Mouse (Mus musculus): ENCODE results near the gene Prkab2.

The Prkab2 gene

DNA sequence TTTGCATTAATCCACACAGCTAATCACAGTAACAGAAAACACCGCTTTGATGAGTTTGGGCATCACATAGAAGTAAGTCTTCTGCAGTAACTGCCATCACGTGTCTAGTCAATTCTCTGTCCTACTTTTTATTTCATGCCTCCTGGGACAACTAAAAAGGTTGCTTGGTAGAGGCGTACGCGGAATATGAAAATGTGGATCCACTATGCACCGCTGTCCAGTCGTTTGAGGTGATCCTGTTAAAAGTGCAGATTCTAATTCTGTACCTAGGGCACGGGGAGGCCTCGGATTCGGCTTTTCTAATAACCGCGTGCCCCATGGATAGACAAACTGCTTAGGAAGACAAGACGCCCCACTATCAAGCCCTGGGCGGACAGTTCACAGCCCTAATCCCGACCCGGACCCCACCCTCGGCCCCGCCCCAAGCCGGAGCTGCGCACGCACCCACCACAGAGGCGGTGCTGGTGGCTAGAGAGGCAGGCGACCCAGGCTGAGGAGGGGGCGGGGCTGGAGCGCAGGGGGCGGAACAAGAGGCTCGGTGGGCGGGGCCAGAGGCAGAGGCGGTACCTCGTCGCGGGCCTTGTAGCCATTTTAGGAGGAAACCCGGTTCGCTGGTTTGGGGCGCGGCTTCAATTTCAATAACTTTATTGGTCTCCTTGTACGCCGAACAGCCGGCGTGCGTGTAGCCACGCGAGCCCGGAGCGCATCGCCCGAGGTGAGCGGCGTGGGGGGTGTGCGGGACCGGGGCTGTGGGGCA lies at the start of gene Prkab2:
Prkab2 (plus strand) TSS at position 539 of the 757 bp plus-strand sequence.
- DNase-seq (ENCODE audit: low read depth in 1 of 2, low spot score in 2 of 2), result peak; percentile 94 to 96

DNA sequence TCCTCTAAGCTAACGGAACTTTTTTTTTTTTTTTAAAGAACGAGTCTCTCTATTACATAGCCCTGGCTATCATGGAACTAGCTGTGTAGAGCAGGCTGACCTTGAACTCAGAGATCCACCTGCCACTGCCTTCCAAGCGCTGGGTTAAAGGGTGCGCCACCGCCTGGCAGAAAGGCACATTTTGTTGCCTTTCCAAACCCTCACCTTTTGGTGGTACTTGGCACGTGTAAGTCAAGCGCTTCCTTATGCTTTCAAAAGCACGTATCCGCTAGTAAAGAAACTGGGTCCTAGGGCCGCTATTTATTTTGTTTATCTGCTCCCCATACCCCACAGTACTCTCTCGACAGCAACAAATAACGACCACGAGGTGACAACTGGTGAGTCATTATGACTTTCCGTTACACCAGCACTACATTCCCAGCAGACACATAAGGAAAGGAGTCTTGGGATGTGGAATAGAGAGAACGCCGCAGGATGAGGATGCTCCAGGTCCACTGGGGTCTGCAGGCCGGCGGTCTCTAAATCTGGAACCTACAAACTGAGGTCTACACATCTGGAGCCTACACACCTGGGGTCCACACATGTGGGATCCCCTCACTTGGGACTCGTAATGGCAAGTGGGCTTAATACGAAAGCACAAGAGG lies 48.7 kb upstream of the Prkab2 start:
- DNase-seq (ENCODE audit: low read depth in 1 of 2, low spot score in 2 of 2), result peak in 1 of 2 experiments; percentile 9

DNA sequence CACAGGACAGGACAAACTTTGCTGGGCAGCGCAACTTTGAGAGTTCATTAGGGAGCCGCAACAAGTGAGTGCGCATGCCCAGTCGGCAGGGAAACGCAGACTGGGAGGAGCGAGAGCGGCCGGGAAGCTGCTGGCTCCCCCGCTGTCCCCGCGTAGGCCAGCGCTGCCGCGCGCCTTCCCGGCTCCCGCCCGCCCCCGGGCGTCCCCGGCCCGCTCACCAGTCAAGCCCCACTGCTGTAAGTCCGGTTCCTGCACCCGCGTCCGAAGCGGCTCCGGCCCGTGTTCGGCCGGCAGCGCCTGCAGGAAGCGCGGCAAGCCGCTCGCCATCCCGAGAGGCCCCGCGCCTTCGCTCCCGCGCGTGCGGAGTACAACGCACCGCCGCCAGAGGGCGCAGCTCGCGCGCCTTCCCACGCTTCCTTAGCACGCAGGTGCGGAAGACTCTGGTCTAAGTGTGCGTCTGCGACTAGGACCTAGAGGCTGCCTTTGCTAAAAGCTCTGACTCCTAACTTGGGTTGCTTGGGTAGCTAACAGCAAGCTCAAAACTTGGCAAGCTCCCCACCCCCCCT lies 48.1 kb upstream of the Prkab2 start, which contains the start of gene Chd1l:
Chd1l (minus strand) TSS at position 359 of the 566 bp plus-strand sequence.
- peak; percentile 66 to 85 for DNase-seq (ENCODE audit: low read depth in 1 of 2, low spot score in 2 of 2)

DNA sequence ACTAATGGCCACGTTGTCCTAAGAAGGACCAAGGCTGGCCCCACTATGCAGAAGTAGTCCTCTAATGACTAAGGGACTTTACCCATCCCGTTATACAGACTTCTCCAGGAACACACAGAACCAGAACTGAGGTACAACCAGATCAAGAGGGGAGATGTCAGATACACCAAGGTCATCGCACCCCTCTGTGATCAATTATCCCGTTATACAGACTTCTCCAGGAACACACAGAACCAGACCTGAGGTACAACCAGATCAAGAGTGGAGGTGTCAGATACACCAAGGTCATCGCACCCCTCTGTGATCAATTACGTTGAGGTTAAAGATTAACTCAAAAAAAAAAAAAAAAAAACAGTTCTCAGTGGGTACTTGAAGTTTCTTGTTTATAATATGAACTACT lies 47.0 kb upstream of the Prkab2 start:
- no peak for DNase-seq (ENCODE audit: low read depth in 1 of 2, low spot score in 2 of 2)

DNA sequence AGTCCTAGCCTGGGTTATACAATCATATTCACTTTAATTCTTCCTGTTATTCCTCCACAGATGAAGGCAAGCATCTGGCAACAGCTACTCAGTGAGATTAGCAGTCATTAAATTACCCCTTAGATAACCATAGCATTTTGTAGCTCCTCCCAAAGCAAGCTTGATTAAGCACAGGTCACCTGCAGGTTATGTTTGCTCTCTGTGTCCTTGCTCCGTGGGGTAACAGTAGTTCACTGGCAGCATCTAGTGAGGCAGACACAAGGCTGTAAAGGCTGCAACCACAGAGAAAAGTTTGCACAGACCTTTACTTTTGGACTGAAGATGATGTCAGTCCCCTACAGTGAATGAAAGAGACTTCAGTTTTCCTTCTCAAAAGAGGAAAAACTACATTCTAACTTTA lies 42.8 kb upstream of the Prkab2 start:
- no peak for DNase-seq (ENCODE audit: low read depth in 1 of 2, low spot score in 2 of 2)

DNA sequence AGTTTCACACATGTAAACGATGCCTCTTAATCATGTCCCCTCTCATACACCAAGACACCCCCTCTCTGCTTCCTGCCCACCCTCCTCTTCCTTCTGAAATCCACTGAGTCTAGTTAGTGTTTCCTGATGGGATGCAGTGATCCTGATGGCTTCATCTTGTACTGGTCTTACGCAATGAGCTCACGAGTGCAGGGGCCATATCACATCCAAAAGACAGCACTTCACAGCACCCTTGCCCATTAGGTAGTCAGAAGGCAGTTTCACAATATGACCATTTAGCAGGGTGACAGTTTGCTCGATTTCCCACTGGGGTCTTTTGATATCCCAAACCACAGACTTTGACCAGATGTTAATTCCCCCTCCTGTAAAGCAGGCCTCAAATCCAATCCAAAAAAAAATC lies 42.1 kb upstream of the Prkab2 start:
- no peak for DNase-seq (ENCODE audit: low read depth in 1 of 2, low spot score in 2 of 2)

DNA sequence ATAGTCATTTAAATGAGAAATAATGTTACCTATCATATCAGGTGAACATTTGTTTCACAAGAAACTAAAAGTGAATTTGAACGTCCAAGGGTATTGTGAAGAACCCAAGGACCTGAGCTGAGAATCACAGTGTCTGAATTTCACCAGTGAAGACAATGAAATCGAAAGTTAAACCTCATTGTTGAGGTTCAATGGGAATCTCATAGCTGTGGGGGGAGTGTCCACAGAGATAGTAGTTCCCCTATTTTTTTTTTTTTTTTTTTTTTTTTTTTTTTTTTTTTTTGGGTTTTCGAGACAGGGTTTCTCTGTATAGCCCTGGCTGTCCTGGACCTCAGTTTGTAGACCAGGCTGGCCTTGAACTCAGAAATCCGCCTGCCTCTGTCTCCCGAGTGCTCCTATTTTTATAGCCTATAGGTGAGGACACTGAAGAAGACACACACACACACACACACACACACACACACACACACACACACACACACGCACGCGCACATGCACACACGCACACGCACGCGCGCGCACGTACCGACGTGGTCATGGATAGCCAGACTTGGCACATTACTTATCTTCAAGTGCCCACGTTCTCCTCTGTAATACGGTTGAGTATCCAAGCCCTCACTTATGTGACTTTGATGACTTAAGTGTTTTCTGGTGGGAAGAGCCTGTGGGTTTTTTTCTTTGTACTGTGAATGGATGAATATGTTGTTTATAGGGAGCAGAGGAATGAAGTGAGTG lies 40.7 kb upstream of the Prkab2 start:
- DNase-seq (ENCODE audit: low read depth in 1 of 2, low spot score in 2 of 2), result no peak

DNA sequence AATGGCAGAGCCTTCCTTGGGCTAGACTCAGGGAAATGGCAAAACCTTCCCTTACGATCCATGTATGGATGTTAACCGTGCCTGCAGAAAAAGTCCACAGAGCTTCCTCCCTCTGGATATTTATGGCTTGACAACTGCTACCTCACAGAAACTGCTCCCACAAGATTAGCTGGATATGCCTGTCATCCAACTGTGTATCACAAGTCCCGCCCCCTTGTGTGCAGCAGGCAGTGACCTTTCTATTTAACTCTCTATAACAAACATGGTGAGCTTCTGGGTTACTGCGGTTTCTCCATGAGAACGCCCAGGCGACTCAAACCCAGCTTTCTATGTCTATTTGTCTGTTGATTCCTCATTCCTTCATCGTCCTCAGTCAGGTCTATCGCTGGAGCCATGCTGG lies 40.1 kb upstream of the Prkab2 start:
- no peak for DNase-seq (ENCODE audit: low read depth in 1 of 2, low spot score in 2 of 2)

DNA sequence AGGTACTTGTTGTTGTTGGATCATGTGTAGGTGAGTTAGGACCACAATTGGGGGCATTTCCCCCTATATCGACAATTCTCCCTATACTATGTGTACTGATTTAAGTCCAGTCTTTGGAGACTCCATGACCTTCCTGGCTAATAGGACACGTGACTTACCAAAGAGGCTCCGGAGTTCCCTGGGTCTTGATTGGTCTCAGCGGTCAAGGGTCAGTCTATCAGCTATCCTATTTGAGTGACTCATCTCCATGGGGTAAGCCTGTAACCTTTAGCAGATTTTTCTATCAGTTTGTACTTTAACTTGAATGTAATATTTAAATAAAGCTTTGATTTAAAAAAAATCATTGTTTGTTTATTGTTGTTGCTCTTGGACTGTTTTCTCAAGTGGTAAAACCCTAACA lies 37.3 kb upstream of the Prkab2 start:
- no peak for DNase-seq (ENCODE audit: low read depth in 1 of 2, low spot score in 2 of 2)

DNA sequence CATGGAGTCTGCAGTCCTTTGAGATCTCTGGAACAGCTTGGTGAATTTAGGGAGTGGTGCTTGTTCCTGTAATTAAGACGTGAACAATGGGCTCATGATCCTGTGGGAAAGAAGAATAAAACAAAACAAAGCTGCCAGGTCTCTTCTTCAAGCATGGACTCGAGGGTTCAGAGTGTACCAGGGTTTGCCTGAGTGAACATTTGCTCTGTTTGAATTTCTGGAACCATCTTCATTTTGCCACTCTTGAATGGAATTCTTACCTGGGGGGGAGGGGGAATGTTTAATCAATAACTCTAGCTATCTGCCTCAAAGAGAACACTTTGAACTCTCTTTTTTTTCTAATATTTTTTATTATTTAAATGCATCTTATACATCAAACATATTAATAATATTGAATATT lies 33.4 kb upstream of the Prkab2 start:
- no peak for DNase-seq (ENCODE audit: low read depth in 1 of 2, low spot score in 2 of 2)

DNA sequence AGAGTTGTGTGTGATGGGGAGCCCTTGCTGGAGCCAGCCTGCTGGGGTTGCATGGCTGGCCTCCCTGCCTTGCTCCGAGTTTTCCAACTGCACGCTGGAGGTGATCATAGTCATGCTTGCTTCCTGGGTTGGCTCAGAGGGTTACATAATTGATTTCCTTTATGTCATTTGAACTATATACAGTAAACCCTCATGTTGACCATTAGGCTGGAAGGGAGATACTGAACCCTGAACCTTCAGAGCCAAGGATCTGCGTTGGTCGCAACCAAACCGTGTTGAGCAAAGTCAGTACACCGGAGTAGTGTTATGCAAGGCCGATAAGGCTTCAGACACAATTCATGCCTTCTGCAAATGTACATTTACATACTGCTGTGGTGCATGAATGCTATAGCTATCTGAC lies 30.1 kb upstream of the Prkab2 start:
- no peak for DNase-seq (ENCODE audit: low read depth in 1 of 2, low spot score in 2 of 2)

DNA sequence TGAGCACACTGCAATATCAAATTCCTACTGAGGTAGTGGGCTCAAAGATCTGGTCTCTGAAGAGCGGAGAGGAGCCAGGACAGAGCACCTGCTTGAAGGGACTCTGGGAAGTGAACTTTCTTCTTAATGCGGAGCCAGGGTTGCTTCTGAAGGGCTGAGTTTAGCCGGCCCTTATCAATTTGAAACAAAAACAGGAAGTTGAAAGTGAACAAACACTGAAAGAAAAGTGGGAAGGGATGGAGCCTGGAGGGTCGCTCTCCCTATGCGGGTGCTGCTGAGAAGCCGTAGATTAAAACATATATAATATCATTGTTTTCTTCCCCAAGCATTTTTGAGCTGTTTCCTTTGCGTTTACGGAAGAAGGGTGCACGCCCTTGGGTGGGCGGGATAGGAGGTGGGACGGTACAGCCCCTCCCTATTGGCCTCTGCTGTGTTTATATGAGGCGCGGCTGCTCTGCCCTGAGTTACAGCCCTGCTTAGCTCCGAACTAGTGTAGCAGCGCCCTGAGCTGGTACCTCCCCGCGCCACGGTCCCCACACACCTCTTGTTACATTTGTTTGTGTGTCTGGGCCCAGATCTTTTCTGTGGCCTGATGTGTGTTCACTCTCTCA lies 29.5 kb upstream of the Prkab2 start, which contains the start of gene Fmo5:
Fmo5 (plus strand) TSS at position 414 of the 611 bp plus-strand sequence.
- peak; percentile 8 to 17 for DNase-seq (ENCODE audit: low read depth in 1 of 2, low spot score in 2 of 2)

DNA sequence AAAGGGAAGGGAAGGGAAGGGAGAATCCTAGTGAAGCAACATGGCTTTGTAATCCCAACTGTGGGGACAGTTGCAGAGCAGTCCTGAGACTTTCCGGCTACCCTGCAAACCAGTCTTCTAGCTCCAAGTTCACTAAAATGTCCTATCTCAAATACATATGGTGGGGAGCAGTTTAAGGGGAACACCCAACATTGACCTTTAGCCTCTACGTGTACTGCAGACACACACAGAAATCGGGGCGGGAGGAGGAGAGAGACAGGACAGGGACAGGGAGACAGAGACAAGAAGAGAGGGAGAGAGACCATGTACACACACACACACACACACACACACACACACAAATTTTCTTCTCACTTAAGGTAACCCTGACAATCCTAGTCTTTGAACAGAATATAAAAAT lies 28.1 kb upstream of the Prkab2 start:
- DNase-seq (ENCODE audit: low read depth in 1 of 2, low spot score in 2 of 2), result no peak

DNA sequence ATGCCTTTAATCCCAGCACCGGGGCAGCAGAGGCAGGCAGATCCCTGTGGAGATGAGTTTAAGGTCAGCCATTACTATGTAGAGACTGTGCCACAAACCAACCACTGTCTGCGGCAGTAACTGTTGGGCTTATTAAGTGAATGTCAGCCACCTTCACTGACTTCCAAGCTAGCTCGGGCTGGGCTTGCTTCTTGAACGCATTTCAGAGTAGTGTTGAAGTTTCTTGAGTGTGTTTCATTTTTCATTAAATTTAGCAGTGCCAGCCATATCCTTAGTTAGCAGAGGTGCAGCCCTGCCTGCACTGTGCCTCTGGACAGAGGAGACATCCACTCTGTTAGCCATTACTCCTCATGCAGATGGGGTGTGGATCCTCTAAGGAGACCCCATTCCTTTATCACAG lies 27.2 kb upstream of the Prkab2 start:
- DNase-seq (ENCODE audit: low read depth in 1 of 2, low spot score in 2 of 2), result no peak

DNA sequence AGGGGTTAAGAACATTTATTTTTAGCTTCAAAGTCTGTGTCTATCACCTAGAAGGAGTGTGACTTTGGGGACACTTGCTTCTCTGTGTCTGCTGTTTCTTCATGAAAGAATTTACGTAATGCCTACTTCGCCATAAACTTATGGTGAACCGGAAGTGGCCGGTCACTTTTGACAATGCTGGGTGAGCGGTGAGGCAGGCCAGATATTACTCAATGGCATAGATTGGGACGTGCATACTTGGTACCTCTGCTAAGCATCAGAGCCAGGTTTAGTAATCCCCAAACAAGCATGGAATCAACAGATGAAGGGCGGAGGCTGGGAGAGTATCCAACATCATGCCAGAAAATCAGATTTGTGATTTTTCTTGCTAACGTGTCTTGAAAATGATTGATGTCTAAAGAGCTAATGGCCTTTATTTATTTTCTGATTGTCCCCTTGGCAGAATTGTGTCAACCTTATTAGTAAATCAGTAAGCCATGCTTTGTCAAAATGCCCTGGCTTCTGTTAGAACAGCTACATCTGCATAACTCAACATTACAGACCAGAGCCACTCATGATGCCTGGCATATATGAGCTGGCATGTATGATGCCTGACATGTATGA lies 26.6 kb upstream of the Prkab2 start:
- DNase-seq (ENCODE audit: low read depth in 1 of 2, low spot score in 2 of 2), result no peak

DNA sequence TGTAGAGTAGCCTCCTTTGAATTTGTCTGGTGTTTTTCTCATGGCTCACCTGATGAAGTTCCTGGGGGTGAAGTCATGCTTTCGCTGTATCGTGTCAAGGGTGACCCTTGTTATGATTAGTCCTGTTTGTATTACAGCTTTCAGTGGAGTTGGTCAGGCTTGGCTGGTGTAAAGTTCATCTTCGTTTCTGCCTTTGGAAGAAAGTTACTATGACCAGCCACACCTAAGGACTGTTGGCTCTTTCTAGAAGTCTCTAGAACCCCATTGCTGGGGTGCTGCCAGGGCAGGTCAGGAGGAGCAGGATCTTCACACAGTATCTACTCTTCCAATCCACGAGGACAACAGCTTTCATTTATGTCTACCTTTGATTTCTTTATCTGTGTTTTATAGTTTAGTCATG lies 24.5 kb upstream of the Prkab2 start:
- DNase-seq (ENCODE audit: low read depth in 1 of 2, low spot score in 2 of 2), result no peak

DNA sequence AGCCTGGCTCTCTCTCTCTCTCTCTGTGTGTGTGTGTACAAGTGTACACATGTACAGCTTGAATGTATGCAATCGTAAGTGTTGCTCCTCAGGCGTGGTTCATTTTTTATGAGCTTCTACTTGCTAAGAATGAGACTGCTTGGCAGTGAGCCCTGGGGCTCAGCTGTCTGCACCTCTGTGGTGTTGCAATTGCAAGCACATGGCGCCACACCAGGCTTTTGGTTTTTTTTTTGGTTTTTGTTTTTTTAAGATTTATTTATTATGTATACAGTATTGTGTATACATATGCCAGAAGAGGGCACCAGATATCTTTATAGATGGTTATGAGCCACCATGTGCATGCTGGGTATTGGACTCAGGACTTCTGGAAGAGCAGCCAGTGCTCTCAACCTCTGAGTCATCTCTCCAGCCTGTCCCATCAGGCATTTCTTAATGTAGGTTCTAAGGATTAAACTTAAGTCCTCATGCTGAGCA lies 23.7 kb upstream of the Prkab2 start:
- no peak for DNase-seq (ENCODE audit: low read depth in 1 of 2, low spot score in 2 of 2)

DNA sequence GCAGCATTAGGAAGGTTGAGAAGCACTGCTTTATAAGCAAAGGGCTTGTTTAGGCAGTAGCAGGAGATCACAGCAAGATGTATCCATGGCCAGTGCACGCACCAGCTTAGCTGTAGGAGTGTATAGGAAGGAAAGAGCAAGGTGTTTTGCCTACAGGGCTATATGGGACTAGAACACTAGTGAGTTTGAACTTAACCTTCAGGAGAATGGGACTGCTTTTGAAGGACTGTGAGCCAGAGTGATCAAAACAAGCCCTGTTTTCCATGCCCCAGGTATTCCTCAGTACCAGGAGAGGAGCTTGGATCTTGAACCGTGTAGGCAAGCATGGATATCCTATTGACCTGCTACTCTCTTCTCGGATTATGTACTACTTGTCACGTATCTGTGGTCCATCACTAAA lies 16.6 kb upstream of the Prkab2 start:
- DNase-seq (ENCODE audit: low read depth in 1 of 2, low spot score in 2 of 2), result no peak

DNA sequence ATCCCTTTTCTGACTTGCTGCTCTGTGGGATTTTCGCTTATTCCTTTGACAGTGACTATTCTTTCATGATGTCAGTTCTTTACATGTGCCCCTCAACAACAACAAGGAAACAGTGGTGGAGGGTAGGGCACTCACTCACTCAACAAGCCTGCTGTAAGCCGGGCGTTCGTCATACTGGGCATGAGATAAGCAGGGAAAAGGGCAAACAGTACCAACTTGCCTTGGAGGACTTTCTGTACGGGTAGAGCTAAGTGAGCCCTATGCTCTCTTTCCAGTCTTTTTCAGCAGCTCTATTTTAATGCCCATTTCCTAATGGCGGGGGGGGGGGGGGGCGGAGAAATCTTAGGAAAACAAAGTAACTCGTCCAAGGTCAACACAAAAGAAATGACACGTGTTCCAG lies 16.0 kb upstream of the Prkab2 start:
- DNase-seq (ENCODE audit: low read depth in 1 of 2, low spot score in 2 of 2), result no peak

DNA sequence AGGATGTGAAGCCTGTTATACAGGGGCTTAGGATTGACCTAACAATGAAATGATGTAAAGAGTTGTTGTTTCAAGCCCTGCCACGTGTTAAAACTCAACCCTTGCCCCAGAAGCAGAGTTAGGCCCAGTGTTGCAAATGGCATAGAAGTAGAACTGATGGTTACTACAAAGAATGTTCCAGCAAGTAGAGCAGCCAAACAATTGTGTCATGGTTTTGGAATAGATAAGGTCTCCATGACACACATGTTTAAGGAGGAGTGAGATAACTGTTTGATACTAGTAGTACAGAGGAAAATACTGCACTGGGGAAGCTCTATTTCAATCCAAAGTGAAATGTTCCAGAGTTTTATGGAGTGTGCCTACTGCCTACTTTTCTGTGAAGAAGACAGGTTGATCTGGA lies 9.5 kb upstream of the Prkab2 start:
- DNase-seq (ENCODE audit: low read depth in 1 of 2, low spot score in 2 of 2), result no peak

DNA sequence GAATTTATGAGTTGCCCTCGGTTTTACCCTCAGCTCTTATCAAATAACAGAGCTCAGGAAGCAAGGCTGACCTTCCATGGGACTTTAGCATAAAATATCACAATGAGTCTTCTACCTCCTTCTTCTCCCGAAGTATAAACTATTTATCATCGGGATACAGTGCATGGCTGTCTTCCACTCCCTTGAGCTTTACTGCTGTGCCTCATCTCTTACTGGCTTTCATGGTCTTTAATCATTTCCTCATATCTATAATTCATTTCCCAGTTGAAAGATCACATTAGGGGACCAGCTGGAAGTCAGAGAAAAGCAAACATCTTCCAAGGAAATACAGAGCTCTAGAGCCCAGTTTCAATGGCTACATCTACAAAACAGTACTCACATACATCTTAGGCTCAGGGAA lies 9.0 kb upstream of the Prkab2 start:
- DNase-seq (ENCODE audit: low read depth in 1 of 2, low spot score in 2 of 2), result no peak

Measured in monocyte, adult 2 months (primary cell).